Mouse (Mus musculus): ENCODE measurements around the gene Eif4e2. TPM values are rescaled to one million over a fixed set of nuclear protein-coding genes. Genes with fewer than 3 reads are reported as not detected.

The Eif4e2 gene
- polyA plus RNA-seq, 1 experiment = 172 TPM

GRCm38 (mm10) chr1:87183013-87183412 lies 30.7 kb upstream of the Eif4e2 start, which contains the start of gene Prss56:
Gene Prss56 (plus strand): TSS chr1:87183313.
- H3K4me1 ChIP-seq (ENCODE audit: control insufficient read depth, insufficient read depth, low read length) = peaks cover 13% of the 10 kb centered on the region
- H3K4me3 ChIP-seq (ENCODE audit: insufficient read depth, low read length) = no peak within 1 kb of the TSS
- no peak within 1 kb of the TSS for H3K27ac ChIP-seq (ENCODE audit: insufficient read depth, low read length)
- TF ChIP-seq CTCF (IDR thresholded peaks at IDR 0.05; ENCODE audit: borderline replicate concordance, insufficient read depth, low read length) (no peak), POLR2A (IDR thresholded peaks at IDR 0.05; ENCODE audit: low read depth, low read length) (no peak)

GRCm38 (mm10) chr1:87183998-87184750 lies 29.5 kb upstream of the Eif4e2 start:
- TF ChIP-seq CTCF (IDR thresholded peaks at IDR 0.05; ENCODE audit: borderline replicate concordance, insufficient read depth, low read length) (no peak), POLR2A (IDR thresholded peaks at IDR 0.05; ENCODE audit: low read depth, low read length) (no peak)
- no peak overlapping the region for H3K27ac ChIP-seq (ENCODE audit: insufficient read depth, low read length)
- no peak overlapping the region for H3K4me3 ChIP-seq (ENCODE audit: insufficient read depth, low read length)
- H3K4me1 ChIP-seq (ENCODE audit: control insufficient read depth, insufficient read depth, low read length) = peaks cover 13% of the 10 kb centered on the region

- Histone ChIP-seq H3K27ac (ENCODE audit: insufficient read depth, low read length) (no peak overlapping the region), H3K4me1 (ENCODE audit: control insufficient read depth, insufficient read depth, low read length) (peaks cover 13% of the 10 kb centered on the region), H3K4me3 (ENCODE audit: insufficient read depth, low read length) (no peak overlapping the region)
- TF ChIP-seq POLR2A (IDR thresholded peaks at IDR 0.05; ENCODE audit: low read depth, low read length) (no peak), CTCF (IDR thresholded peaks at IDR 0.05; ENCODE audit: borderline replicate concordance, insufficient read depth, low read length) (peak; percentile 76)
Measured at GRCm38 (mm10) chr1:87184751-87185139, 29.0 kb upstream of the Eif4e2 start.

GRCm38 (mm10) chr1:87185526-87185925 lies 28.2 kb upstream of the Eif4e2 start:
- peaks cover 8% of the 10 kb centered on the region for H3K4me1 ChIP-seq (ENCODE audit: control insufficient read depth, insufficient read depth, low read length)
- H3K4me3 ChIP-seq (ENCODE audit: insufficient read depth, low read length) = no peak overlapping the region
- no peak overlapping the region for H3K27ac ChIP-seq (ENCODE audit: insufficient read depth, low read length)
- no peak for TF ChIP-seq CTCF (IDR thresholded peaks at IDR 0.05; ENCODE audit: borderline replicate concordance, insufficient read depth, low read length)
- no peak for TF ChIP-seq POLR2A (IDR thresholded peaks at IDR 0.05; ENCODE audit: low read depth, low read length)

GRCm38 (mm10) chr1:87186261-87187036 lies 27.3 kb upstream of the Eif4e2 start:
- TF ChIP-seq CTCF (IDR thresholded peaks at IDR 0.05; ENCODE audit: borderline replicate concordance, insufficient read depth, low read length) (no peak), POLR2A (IDR thresholded peaks at IDR 0.05; ENCODE audit: low read depth, low read length) (no peak)
- peak overlapping the region; percentile 56 for H3K4me3 ChIP-seq (ENCODE audit: insufficient read depth, low read length)
- peaks cover 1% of the 10 kb centered on the region for H3K4me1 ChIP-seq (ENCODE audit: control insufficient read depth, insufficient read depth, low read length)
- H3K27ac ChIP-seq (ENCODE audit: insufficient read depth, low read length) = no peak overlapping the region

- Histone ChIP-seq H3K4me3 (ENCODE audit: insufficient read depth, low read length) (peak overlapping the region; percentile 56), H3K4me1 (ENCODE audit: control insufficient read depth, insufficient read depth, low read length) (no peaks in the 10 kb centered on the region), H3K27ac (ENCODE audit: insufficient read depth, low read length) (no peak overlapping the region)
- no peak for TF ChIP-seq POLR2A (IDR thresholded peaks at IDR 0.05; ENCODE audit: low read depth, low read length)
- TF ChIP-seq CTCF (IDR thresholded peaks at IDR 0.05; ENCODE audit: borderline replicate concordance, insufficient read depth, low read length) = peak; percentile 67
Measured at GRCm38 (mm10) chr1:87187037-87187355, 26.7 kb upstream of the Eif4e2 start.

- no peak within 1 kb of the TSS for H3K27ac ChIP-seq (ENCODE audit: insufficient read depth, low read length)
- H3K4me3 ChIP-seq (ENCODE audit: insufficient read depth, low read length) = no peak within 1 kb of the TSS
- H3K4me1 ChIP-seq (ENCODE audit: control insufficient read depth, insufficient read depth, low read length) = no peaks in the 10 kb centered on the region
- TF ChIP-seq POLR2A (IDR thresholded peaks at IDR 0.05; ENCODE audit: low read depth, low read length) (no peak), CTCF (IDR thresholded peaks at IDR 0.05; ENCODE audit: borderline replicate concordance, insufficient read depth, low read length) (no peak)
Measured at GRCm38 (mm10) chr1:87190429-87190828, 23.3 kb upstream of the Eif4e2 start, which contains the start of gene Chrnd. Gene Chrnd (plus strand): TSS chr1:87190607.

- no peak for TF ChIP-seq POLR2A (IDR thresholded peaks at IDR 0.05; ENCODE audit: low read depth, low read length)
- TF ChIP-seq CTCF (IDR thresholded peaks at IDR 0.05; ENCODE audit: borderline replicate concordance, insufficient read depth, low read length) = no peak
- H3K4me1 ChIP-seq (ENCODE audit: control insufficient read depth, insufficient read depth, low read length) = no peaks in the 10 kb centered on the region
Measured at GRCm38 (mm10) chr1:87197296-87197695, 16.4 kb upstream of the Eif4e2 start.

GRCm38 (mm10) chr1:87198119-87199065 lies 15.3 kb upstream of the Eif4e2 start:
- H3K4me1 ChIP-seq (ENCODE audit: control insufficient read depth, insufficient read depth, low read length) = no peaks in the 10 kb centered on the region
- no peak overlapping the region for H3K27ac ChIP-seq (ENCODE audit: insufficient read depth, low read length)
- H3K4me3 ChIP-seq (ENCODE audit: insufficient read depth, low read length) = no peak overlapping the region
- TF ChIP-seq CTCF (IDR thresholded peaks at IDR 0.05; ENCODE audit: borderline replicate concordance, insufficient read depth, low read length) (no peak), POLR2A (IDR thresholded peaks at IDR 0.05; ENCODE audit: low read depth, low read length) (no peak)

More at GRCm38 (mm10) chr1:87197296-87197695, 16.4 kb upstream of the Eif4e2 start:
- Histone ChIP-seq H3K4me3 (ENCODE audit: insufficient read depth, low read length) (no peak overlapping the region), H3K27ac (ENCODE audit: insufficient read depth, low read length) (no peak overlapping the region)

All from embryonic fibroblast, embryonic 13.5 days (primary cell).